Mouse (Mus musculus): ENCODE data around the gene Sap30bp. TPM values are rescaled to one million over a fixed set of nuclear protein-coding genes. Genes with fewer than 3 reads are reported as not detected.

The Sap30bp gene
- total and polyA plus RNA-seq, 3 experiments: 9.1 to 18.1 (median 16.4) TPM

DNA sequence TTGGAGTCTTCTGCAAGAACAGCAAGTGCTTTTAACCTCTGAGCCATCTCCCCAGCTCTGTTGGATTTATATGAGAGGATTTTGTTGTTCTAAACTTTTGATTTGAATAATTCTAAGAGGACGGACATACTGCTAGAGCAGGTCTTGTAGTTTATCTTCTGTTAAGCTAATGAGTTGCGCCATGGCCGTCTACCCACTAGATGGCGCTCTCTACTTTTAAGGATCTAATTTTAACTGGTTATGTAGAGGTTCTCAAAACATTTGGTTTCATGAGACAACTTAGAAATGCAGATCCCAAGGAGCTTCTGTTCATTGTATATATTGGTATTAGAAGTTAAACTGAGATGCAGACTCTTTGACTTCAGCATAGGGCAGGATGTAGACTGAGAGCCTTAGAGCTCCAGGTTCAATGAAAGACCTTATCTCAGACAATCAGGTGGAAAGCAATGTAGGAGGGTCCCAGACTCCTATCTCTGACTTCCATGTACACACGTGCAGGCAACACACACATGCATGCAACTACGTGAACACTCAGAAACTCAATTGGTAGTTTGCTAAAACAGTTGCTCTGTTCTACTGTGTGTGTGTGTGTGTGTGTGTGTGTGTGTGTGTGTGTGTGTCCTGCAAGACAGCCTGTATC lies 6.7 kb downstream of the Sap30bp start:
- peak; percentile 36 to 61 for DNase-seq
- TF ChIP-seq CTCF (IDR thresholded peaks at IDR 0.05) (peak; percentile 100), EP300 (IDR thresholded peaks at IDR 0.05; ENCODE audit: insufficient read depth, low read depth, low read length) (no peak)
- Histone ChIP-seq H3K4me3 (no peak overlapping the region), H3K9ac (ENCODE audit: low read depth, low read length) (no peak overlapping the region), H3K36me3 (ENCODE audit: control insufficient read depth, insufficient read depth, low read length) (no peaks in the 10 kb centered on the region), H3K79me2 (replicated peaks; ENCODE audit: control insufficient read depth, insufficient read depth, low read length) (no peaks in the 10 kb centered on the region), H3K27ac (no peak overlapping the region), H3K27me3 (ENCODE audit: control insufficient read depth, insufficient read depth, low read length) (no peaks in the 10 kb centered on the region), H3K4me1 (ENCODE audit: control insufficient read depth, insufficient read depth, low read length) (no peaks in the 10 kb centered on the region)
- 25% methylated on average over 6 of the region's 6 CpGs for WGBS
- intact Hi-C loops (cut with DNase I): loop anchor here (2.0 to 10.0 kb wide), 4 partner anchors 59 to 195 kb away; partner anchors contain the start of genes Mrpl38 and Trim65

DNA sequence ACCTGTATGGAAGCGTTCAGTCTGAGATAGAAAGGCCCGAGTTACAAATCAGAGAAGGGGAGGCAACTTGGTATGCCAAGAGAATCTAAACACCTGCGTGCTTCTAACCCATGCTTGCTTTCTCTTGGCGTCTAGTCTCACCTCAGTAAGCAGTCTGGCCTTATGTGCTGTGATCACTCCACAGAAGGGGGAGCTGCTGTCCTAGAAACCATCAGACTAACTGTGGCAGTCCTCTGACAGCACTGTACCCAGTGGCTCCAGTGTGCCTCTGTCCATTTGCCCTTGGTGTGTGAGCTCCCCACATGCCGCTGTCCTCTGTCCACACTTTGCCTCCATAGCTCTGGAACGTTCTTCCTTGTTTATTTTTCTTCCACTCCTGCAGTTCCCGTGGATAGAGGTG lies 8.9 kb downstream of the Sap30bp start:
- Histone ChIP-seq H3K27me3 (ENCODE audit: control insufficient read depth, insufficient read depth, low read length) (no peaks in the 10 kb centered on the region), H3K36me3 (ENCODE audit: control insufficient read depth, insufficient read depth, low read length) (no peaks in the 10 kb centered on the region), H3K27ac (no peak overlapping the region), H3K4me3 (no peak overlapping the region), H3K79me2 (replicated peaks; ENCODE audit: control insufficient read depth, insufficient read depth, low read length) (no peaks in the 10 kb centered on the region), H3K9ac (ENCODE audit: low read depth, low read length) (no peak overlapping the region), H3K4me1 (ENCODE audit: control insufficient read depth, insufficient read depth, low read length) (no peaks in the 10 kb centered on the region)
- no peak for DNase-seq
- intact Hi-C loops (cut with DNase I): loop anchor here (1.0 kb wide), 1 partner anchor 57 kb away; no protein-coding TSS in a partner anchor
- 78% methylated on average over 7 of the region's 7 CpGs for WGBS
- TF ChIP-seq CTCF (IDR thresholded peaks at IDR 0.05) (peak; percentile 6; the same call in 1 of the 2 replicates), EP300 (IDR thresholded peaks at IDR 0.05; ENCODE audit: insufficient read depth, low read depth, low read length) (no peak)

DNA sequence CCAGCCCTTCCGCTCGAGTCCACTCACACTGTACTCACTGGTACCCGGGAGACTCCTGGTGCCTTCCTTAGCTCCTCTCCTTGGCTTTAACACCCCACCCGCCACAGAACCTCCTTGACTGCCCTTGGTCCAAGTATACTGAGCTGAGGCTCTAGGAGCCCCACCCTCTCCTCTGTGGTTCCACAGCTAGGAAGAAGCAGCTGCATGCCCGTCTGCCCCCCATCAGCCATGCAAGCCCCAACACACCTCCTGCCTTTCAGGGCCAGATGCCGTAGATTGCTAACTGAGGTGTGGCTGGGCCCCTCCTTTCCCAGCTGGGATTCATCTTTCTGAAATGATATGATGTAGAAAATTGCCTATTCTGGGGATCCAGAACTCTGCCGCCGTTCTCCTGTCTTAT lies 12.2 kb downstream of the Sap30bp start:
- TF ChIP-seq POLR2A (IDR thresholded peaks at IDR 0.05; ENCODE audit: insufficient read depth, low read depth, low read length) (no peak), EP300 (IDR thresholded peaks at IDR 0.05; ENCODE audit: insufficient read depth, low read depth, low read length) (no peak), CTCF (IDR thresholded peaks at IDR 0.05) (no peak)
- Histone ChIP-seq H3K9ac (ENCODE audit: low read depth, low read length) (no peak overlapping the region), H3K36me3 (ENCODE audit: control insufficient read depth, insufficient read depth, low read length) (no peaks in the 10 kb centered on the region), H3K27me3 (ENCODE audit: control insufficient read depth, insufficient read depth, low read length) (no peaks in the 10 kb centered on the region), H3K4me1 (ENCODE audit: control insufficient read depth, insufficient read depth, low read length) (no peaks in the 10 kb centered on the region), H3K4me3 (no peak overlapping the region), H3K79me2 (replicated peaks; ENCODE audit: control insufficient read depth, insufficient read depth, low read length) (no peaks in the 10 kb centered on the region), H3K27ac (no peak overlapping the region)
- DNase-seq: no peak
- intact Hi-C loops (cut with DNase I): no loop called here
- WGBS: 90% methylated on average over 8 of the region's 8 CpGs

DNA sequence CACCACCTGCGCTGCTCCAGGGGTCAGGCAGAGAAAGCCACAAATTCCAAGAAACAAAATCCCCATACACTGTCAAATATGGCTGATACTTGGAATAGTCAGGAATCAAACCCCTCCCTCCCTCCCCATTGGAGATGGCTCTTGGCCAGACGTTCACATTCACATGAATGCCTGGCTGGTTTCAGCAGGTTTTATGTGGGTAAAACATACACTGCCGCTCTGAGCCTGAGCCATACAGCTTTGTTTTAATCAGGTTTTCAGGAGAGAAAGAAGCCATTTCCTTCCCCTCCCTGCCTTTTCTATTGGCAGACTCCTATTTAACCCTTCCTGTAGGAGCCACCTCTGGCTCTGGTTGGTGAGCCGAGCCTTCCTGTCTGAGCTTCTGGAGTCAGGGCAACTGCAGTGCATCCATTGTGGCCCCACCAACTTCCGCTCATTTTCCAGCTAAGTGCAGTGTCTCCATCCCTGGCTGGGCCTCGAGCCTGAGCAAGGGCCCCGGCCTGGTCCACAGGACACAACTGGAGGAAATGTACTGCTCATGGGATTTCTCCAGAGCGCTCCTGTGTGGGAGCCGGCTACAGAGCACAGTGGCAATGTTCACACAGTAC lies 13.2 kb downstream of the Sap30bp start:
- H3K36me3 ChIP-seq (ENCODE audit: control insufficient read depth, insufficient read depth, low read length): no peaks in the 10 kb centered on the region
- intact Hi-C loops (cut with DNase I): no loop called here

DNA sequence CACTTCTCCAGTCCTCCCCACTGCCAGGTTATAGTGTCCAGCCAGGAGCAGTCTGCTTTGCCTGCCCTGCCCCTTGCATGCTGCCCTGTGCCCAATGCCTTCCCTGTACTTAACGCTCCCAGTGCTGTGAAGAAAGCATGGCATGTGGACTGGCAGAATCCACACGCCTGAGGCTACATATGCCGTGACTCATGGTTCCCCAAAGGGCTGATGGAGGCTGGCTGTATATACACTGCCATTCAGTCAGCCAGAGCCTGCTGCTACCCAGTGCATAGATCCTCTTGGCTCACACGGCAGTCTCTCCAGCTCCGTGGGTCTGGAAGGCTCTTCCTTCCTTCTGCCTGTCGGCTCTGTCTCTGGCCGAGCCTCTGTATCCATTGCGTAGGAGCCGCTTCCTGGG lies 15.2 kb downstream of the Sap30bp start:
- TF ChIP-seq CTCF (IDR thresholded peaks at IDR 0.05) (no peak), EP300 (IDR thresholded peaks at IDR 0.05; ENCODE audit: insufficient read depth, low read depth, low read length) (no peak), POLR2A (IDR thresholded peaks at IDR 0.05; ENCODE audit: insufficient read depth, low read depth, low read length) (no peak)
- H3K79me2 ChIP-seq (replicated peaks; ENCODE audit: control insufficient read depth, insufficient read depth, low read length): no peaks in the 10 kb centered on the region
- H3K27ac ChIP-seq: no peak overlapping the region
- H3K36me3 ChIP-seq (ENCODE audit: control insufficient read depth, insufficient read depth, low read length): no peaks in the 10 kb centered on the region
- 83% methylated on average over 9 of the region's 9 CpGs for WGBS
- intact Hi-C loops (cut with DNase I): no loop called here
- H3K4me3 ChIP-seq: no peak overlapping the region
- H3K9ac ChIP-seq (ENCODE audit: low read depth, low read length): no peak overlapping the region
- no peaks in the 10 kb centered on the region for H3K4me1 ChIP-seq (ENCODE audit: control insufficient read depth, insufficient read depth, low read length)
- no peaks in the 10 kb centered on the region for H3K27me3 ChIP-seq (ENCODE audit: control insufficient read depth, insufficient read depth, low read length)
- no peak for DNase-seq

More for the DNA sequence above, 13.2 kb downstream of the Sap30bp start:
- DNase-seq: no peak
- Histone ChIP-seq H3K27me3 (ENCODE audit: control insufficient read depth, insufficient read depth, low read length) (no peaks in the 10 kb centered on the region), H3K4me3 (no peak overlapping the region), H3K4me1 (ENCODE audit: control insufficient read depth, insufficient read depth, low read length) (no peaks in the 10 kb centered on the region), H3K9ac (ENCODE audit: low read depth, low read length) (no peak overlapping the region), H3K79me2 (replicated peaks; ENCODE audit: control insufficient read depth, insufficient read depth, low read length) (no peaks in the 10 kb centered on the region), H3K27ac (peak overlapping the region; percentile 15; the same call in 1 of the 2 replicates)
- 54% methylated on average over 9 of the region's 9 CpGs for WGBS
- no peak for TF ChIP-seq POLR2A (IDR thresholded peaks at IDR 0.05; ENCODE audit: insufficient read depth, low read depth, low read length)
- TF ChIP-seq EP300 (IDR thresholded peaks at IDR 0.05; ENCODE audit: insufficient read depth, low read depth, low read length): no peak
- no peak for TF ChIP-seq CTCF (IDR thresholded peaks at IDR 0.05)

DNA sequence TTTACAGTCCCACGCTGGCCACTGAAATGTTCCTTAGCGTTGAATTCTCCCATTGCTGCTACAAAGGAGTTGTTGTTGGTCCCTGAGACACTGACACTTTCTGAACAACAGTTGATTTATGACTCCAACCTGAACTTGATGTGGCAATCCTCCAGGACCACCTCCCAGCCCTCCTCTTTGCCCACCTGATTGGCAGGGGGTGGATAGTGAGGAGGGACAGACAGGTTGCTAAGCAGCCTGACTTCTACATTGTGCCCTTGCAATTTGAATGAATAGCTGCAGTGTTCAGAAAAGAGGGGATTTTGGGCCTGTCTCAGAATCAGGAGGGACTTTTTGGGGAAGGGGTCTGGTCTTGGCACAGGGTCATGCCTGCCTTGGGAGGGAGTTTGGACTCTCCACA lies 17.6 kb downstream of the Sap30bp start:
- TF ChIP-seq POLR2A (IDR thresholded peaks at IDR 0.05; ENCODE audit: insufficient read depth, low read depth, low read length): no peak
- TF ChIP-seq EP300 (IDR thresholded peaks at IDR 0.05; ENCODE audit: insufficient read depth, low read depth, low read length): no peak
- TF ChIP-seq CTCF (IDR thresholded peaks at IDR 0.05): no peak
- Histone ChIP-seq H3K27me3 (ENCODE audit: control insufficient read depth, insufficient read depth, low read length) (no peaks in the 10 kb centered on the region), H3K4me1 (ENCODE audit: control insufficient read depth, insufficient read depth, low read length) (no peaks in the 10 kb centered on the region), H3K36me3 (ENCODE audit: control insufficient read depth, insufficient read depth, low read length) (no peaks in the 10 kb centered on the region), H3K79me2 (replicated peaks; ENCODE audit: control insufficient read depth, insufficient read depth, low read length) (no peaks in the 10 kb centered on the region), H3K9ac (ENCODE audit: low read depth, low read length) (no peak overlapping the region), H3K4me3 (no peak overlapping the region), H3K27ac (no peak overlapping the region)
- intact Hi-C loops (cut with DNase I): no loop called here
- no peak for DNase-seq
- WGBS: 80% methylated on average over 2 of the region's 2 CpGs
